Mouse (Mus musculus): ENCODE measurements around the gene Col4a3bp.

- no peak for TF ChIP-seq CTCF (conservative IDR thresholded peaks at IDR 0.05; ENCODE audit: insufficient read depth, insufficient read length, low read depth, low read length)
- no peak for TF ChIP-seq POLR2A (IDR thresholded peaks at IDR 0.05; ENCODE audit: low read depth, low read length)
Measured at GRCm38 (mm10) chr13:96510635-96511034, 31.8 kb upstream of the Col4a3bp start.
